Mouse (Mus musculus) hindbrain, embryonic 13.5 days (tissue): Measurements from ENCODE around the gene Pfkp. TPM values are rescaled to one million over a fixed set of nuclear protein-coding genes. Genes with fewer than 3 reads are reported as not detected.

Experiments used
- ATAC-seq: fragments of 200-750 bp; cut with Nextera tagmentation; 2 replicates; pipeline ENCODE4 v1.8.0; 2017; ENCODE audit warnings: moderate TSS enrichment; ENCODE audit not compliant: low FRiP score
- H3K27ac ChIP-seq: fragments of 300-500 bp; sonication (generic); 2 replicates; pipeline ENCODE4 v1.5.1; 2015; ENCODE audit warnings: inconsistent platforms, mild to moderate bottlenecking, moderate library complexity
- H3K27me3 ChIP-seq: fragments of 300-500 bp; sonication (generic); 2 replicates; pipeline ENCODE4 v1.6.1; 2015; ENCODE audit warnings: mild to moderate bottlenecking, inconsistent platforms
- H3K36me3 ChIP-seq: fragments of 300-500 bp; sonication (generic); 2 replicates; pipeline ENCODE4 v1.6.1; 2015; ENCODE audit warnings: mild to moderate bottlenecking, inconsistent platforms
- H3K4me1 ChIP-seq: fragments of 300-500 bp; sonication (generic); replicated peaks from 2 replicates; pipeline ENCODE4 v1.6.1; 2015; ENCODE audit warnings: inconsistent platforms
- H3K4me2 ChIP-seq: fragments of 300-500 bp; sonication (generic); 2 replicates; pipeline ENCODE4 v1.6.1; 2015; ENCODE audit warnings: inconsistent platforms, mild to moderate bottlenecking, moderate library complexity
- H3K4me3 ChIP-seq: fragments of 300-500 bp; sonication (generic); 2 replicates; pipeline ENCODE4 v1.5.1; 2015; ENCODE audit warnings: mild to moderate bottlenecking, inconsistent platforms
- H3K9ac ChIP-seq: fragments of 300-500 bp; sonication (generic); 2 replicates; pipeline ENCODE4 v1.6.1; 2015; ENCODE audit warnings: mild to moderate bottlenecking, inconsistent platforms
- H3K9me3 ChIP-seq: fragments of 300-500 bp; sonication (generic); 2 replicates; pipeline ENCODE4 v1.6.1; 2016; ENCODE audit warnings: inconsistent platforms
- WGBS: fragments of 180-500 bp; shearing (Covaris S2); methylation state at CpG from one replicate; pipeline ENCODE4 v1.1.7; 2015; 5-methylcytosine and 5-hydroxymethylcytosine counted together
- polyA plus RNA-seq: library from polyadenylated mRNA; unstranded; fragments of >200 nt; fragmentation: Nextera tagmentation; extraction: Ambion mirVana; gene quantifications from 2 replicates; pipeline ENCODE4 v1.2.1, GENCODE M21; 2015

Pfkp gene
- polyA plus RNA-seq, 1 experiment from 2014 or later: 213 TPM

DNA sequence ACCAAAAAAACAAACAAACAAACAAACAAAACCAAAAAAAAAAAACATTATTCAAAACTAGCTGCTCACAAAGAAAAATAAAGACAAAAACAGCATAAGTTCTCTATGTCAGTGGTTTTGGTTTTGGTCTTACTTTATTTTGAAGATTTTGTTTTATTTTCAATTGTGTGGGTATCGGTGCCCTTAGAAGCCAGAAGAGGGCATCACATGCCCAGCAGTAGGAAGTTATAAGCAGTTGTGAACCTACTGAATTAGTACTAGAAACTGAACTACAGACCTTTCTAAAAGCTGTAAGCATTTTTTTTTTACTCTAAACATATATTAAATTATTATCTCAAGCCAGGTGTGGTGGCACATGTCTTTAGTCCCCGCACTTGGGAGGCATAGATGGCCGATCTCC, 21.2 kb downstream of the Pfkp start:
- 98% methylated on average over 3 of the region's 3 CpGs for WGBS
- ATAC-seq: no peak

DNA sequence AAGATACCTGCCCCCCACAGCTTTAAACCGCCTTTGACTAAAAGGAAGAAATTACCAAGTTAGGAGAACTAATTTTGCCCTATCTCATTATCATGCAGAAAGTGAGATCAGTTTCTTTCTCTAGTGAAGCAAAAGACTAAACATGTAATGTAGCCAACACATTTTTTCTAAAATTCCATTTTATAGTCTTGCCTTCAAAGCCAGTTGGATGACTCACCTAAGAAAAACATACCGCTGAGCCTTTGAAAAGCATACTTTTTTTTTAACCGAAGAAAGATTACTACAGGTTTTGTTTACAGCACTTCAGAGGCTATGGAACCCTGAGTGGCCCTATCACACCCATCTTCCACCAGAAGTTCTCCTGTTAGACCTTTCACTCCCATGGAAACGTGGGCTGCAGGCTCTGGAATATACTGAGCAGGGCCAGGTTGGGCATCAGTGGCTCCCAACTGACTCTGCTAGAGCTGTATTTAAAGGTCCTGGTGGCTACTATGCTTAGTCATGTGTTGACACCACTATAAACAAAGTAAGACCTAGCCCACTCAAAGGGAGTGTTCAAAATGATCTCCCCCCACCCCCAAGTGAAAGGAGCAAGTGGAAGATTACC, 22.0 kb downstream of the Pfkp start:
- WGBS: 70% methylated on average over 4 of the region's 4 CpGs
- Histone ChIP-seq H3K4me2 (no peak overlapping the region), H3K4me3 (no peak overlapping the region), H3K9ac (no peak overlapping the region), H3K4me1 (no peaks in the 10 kb centered on the region), H3K27ac (no peak overlapping the region; the same call in 1 of the 2 replicates), H3K27me3 (no peaks in the 10 kb centered on the region), H3K9me3 (no peaks in the 10 kb centered on the region), H3K36me3 (peaks cover 7% of the 10 kb centered on the region)
- ATAC-seq: no peak

More for the DNA sequence above, 21.2 kb downstream of the Pfkp start:
- Histone ChIP-seq H3K36me3 (no peaks in the 10 kb centered on the region), H3K9ac (no peak overlapping the region), H3K27ac (no peak overlapping the region), H3K4me1 (peaks cover 5% of the 10 kb centered on the region; the same call in 1 of the 2 replicates), H3K4me3 (no peak overlapping the region), H3K9me3 (no peaks in the 10 kb centered on the region), H3K4me2 (no peak overlapping the region), H3K27me3 (no peaks in the 10 kb centered on the region)

DNA sequence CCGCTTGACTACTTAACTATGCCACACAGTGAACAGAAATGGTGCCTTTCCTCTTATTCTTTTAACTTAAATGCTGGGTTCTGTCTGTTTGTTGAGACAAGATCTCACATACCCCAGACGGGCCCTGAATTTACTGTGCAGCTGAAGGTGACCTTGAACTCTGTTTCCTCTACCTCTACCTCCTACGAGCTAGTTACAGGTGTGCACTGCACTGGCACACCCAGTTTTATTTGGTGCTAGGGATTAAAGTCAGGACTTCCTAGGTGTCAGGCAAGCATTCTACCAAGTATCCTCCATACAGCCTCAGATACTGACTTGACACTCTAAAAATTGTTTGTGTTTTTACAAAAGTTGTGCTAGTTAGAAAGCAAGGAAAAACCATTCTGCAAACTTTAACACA, 22.6 kb downstream of the Pfkp start:
- Histone ChIP-seq H3K27me3 (no peaks in the 10 kb centered on the region), H3K9ac (no peak overlapping the region), H3K4me3 (no peak overlapping the region), H3K9me3 (no peaks in the 10 kb centered on the region), H3K27ac (no peak overlapping the region), H3K36me3 (peaks cover 11% of the 10 kb centered on the region), H3K4me2 (no peak overlapping the region), H3K4me1 (no peaks in the 10 kb centered on the region)
- 83% methylated on average over 3 of the region's 3 CpGs for WGBS
- no peak for ATAC-seq

DNA sequence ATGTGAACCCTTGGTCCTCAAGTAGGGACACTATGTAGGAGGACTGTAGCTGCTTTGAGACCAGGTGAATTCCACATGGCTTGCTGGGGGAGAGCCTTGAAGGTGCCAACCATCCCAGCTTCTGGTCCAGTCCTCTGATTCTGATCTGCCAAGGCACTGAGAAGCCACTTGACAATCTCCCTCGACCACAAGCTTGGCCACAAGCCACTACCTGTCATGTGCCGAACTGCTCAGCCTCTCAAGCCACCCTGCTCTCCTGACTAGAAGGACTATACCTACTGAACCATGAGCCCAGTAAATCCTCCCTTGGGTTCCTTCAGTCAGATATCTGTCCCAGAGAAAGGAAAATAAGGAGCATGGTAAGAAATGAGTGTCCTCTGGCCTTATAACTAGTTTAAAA, 24.0 kb downstream of the Pfkp start:
- peaks cover 21% of the 10 kb centered on the region for H3K36me3 ChIP-seq
- H3K4me3 ChIP-seq: no peak overlapping the region
- no peak overlapping the region for H3K9ac ChIP-seq
- no peak for ATAC-seq
- H3K4me1 ChIP-seq: no peaks in the 10 kb centered on the region
- H3K4me2 ChIP-seq: no peak overlapping the region
- H3K9me3 ChIP-seq: no peaks in the 10 kb centered on the region
- 84% methylated on average over 2 of the region's 2 CpGs for WGBS
- H3K27me3 ChIP-seq: no peaks in the 10 kb centered on the region
- no peak overlapping the region for H3K27ac ChIP-seq

DNA sequence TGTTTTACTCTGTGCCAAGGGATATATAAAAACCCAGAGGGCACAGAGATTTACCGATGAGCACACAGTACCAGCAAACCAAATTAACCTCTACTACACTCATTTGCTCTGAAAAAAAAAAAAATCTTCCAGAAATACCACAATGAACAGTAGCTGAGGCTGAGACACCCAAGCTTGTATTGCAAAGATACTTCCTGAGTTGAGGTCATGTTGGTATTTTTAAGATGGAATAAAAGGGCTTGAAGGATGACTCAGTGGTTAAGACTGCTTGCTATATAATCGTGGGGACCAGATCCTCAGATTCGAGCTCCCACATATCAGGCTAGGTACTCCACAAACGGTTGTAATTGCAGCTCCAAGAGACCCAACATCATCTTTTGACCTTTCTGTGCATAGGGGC, 24.5 kb downstream of the Pfkp start:
- Histone ChIP-seq H3K36me3 (peaks cover 25% of the 10 kb centered on the region), H3K27me3 (no peaks in the 10 kb centered on the region), H3K4me2 (no peak overlapping the region), H3K4me3 (no peak overlapping the region), H3K9ac (no peak overlapping the region), H3K9me3 (no peaks in the 10 kb centered on the region), H3K4me1 (no peaks in the 10 kb centered on the region), H3K27ac (no peak overlapping the region)
- no peak for ATAC-seq
- 86% methylated on average over 4 of the region's 4 CpGs for WGBS

DNA sequence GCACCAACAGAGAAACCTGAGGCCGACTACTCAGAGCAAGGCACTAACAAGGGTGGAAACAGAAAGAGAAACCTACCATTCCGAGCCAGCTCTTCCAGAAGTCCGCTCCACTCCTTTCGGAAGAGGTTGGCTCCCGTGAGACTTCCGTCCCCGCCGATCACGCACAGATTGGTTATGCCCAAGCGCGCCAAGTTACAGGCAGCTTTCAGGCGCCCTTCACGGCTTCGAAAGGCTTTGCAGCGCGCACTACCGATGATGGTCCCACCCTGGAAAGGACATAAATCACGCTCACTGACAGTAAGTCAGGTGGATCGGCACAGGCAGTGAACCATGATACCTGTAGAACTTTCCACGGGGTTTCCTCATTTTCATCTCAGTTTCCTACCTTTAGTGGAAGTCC, 26.7 kb downstream of the Pfkp start:
- Histone ChIP-seq H3K4me1 (no peaks in the 10 kb centered on the region), H3K4me2 (no peak overlapping the region), H3K4me3 (no peak overlapping the region), H3K36me3 (peaks cover 35% of the 10 kb centered on the region), H3K27me3 (no peaks in the 10 kb centered on the region), H3K9ac (no peak overlapping the region), H3K9me3 (no peaks in the 10 kb centered on the region), H3K27ac (no peak overlapping the region)
- no peak for ATAC-seq
- WGBS: 96% methylated on average over 20 of the region's 20 CpGs

DNA sequence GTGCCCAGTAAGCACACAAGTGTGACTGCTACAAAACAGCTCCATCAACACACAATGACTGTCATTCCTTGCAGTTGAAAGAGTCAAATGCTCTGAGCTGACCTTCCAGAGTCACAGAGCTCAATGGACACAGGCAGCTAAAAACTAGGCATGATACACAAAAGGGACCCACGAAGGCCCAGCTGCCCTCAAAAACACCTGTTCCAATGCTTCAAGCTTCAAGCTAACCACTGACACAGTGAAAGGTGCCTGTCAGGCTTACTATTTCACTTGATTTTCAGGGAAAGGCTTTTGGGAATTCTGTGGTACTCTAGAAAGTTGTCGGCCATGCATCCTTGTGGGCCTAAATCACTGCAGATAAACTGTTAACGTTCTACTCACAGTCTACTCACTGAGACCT, 28.3 kb downstream of the Pfkp start:
- Histone ChIP-seq H3K27ac (no peak overlapping the region), H3K9ac (no peak overlapping the region), H3K4me2 (no peak overlapping the region), H3K4me3 (no peak overlapping the region), H3K9me3 (no peaks in the 10 kb centered on the region), H3K36me3 (peaks cover 44% of the 10 kb centered on the region), H3K27me3 (no peaks in the 10 kb centered on the region), H3K4me1 (no peaks in the 10 kb centered on the region)
- 79% methylated on average over 3 of the region's 3 CpGs for WGBS
- ATAC-seq: no peak

DNA sequence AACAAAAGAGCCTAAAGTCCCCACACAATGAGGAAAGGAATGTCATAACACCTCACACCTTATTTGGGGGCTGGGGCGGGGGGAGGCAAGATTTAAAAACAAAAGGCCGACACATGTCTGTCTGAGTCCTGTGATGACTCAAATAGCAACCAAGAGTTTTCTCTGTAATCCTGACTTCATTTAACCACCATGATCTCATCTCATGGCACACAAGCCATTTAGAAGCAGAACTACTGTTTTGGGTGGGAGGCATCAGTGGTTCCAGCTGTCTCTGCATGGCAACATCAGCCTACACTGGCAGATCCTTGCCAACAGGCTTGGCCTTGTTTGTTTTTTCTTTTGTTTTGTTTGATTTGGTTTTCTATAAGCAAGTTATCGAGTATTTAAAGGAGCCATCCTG, 29.9 kb downstream of the Pfkp start:
- no peaks in the 10 kb centered on the region for H3K4me1 ChIP-seq
- peaks cover 49% of the 10 kb centered on the region for H3K36me3 ChIP-seq
- no peak overlapping the region for H3K27ac ChIP-seq
- no peak overlapping the region for H3K9ac ChIP-seq
- H3K4me2 ChIP-seq: no peak overlapping the region
- no peak overlapping the region for H3K4me3 ChIP-seq
- ATAC-seq: no peak
- H3K27me3 ChIP-seq: no peaks in the 10 kb centered on the region
- no peaks in the 10 kb centered on the region for H3K9me3 ChIP-seq
- 95% methylated on average over 3 of the region's 3 CpGs for WGBS

DNA sequence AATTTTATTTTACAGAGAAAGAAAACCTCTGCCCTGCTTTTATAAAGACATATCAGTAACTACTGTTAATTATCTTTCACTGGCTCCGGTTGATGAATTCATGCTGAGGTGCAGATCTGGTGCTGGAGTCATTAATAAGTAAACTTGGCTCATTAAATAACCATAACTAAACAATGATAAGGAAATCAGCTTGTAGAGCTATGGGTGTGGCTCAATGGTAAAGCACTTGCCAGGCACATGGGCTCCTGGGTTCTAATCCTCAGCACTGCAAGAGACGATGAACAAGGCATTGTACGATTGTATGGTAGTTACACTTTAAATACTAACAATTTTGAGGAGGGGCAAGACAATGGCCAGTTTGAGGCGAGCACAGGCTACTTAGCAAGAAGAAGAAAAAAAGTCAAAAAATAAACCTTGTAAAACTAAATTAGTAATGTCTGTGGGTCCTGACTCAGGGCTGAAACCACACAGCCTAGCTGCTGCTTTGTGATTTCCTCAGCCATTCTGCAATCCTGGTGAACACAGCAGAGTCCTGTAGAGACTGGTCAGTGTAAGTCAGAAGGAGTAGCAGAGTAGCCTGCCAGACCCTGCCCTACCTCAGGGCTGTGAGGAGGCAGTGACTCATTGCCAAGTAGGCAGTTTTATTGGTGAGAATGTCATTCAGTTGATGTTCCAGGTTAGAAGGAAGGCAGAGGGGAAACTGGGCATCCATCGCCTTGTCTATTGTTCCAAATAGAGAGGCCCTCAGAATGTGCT, 34.7 kb downstream of the Pfkp start:
- no peak for ATAC-seq
- 91% methylated on average over 5 of the region's 5 CpGs for WGBS
- H3K4me2 ChIP-seq: no peak overlapping the region
- no peaks in the 10 kb centered on the region for H3K27me3 ChIP-seq
- H3K9me3 ChIP-seq: no peaks in the 10 kb centered on the region
- no peak overlapping the region for H3K9ac ChIP-seq
- H3K4me3 ChIP-seq: no peak overlapping the region
- no peak overlapping the region for H3K27ac ChIP-seq
- H3K4me1 ChIP-seq: no peaks in the 10 kb centered on the region
- peaks cover 22% of the 10 kb centered on the region for H3K36me3 ChIP-seq

DNA sequence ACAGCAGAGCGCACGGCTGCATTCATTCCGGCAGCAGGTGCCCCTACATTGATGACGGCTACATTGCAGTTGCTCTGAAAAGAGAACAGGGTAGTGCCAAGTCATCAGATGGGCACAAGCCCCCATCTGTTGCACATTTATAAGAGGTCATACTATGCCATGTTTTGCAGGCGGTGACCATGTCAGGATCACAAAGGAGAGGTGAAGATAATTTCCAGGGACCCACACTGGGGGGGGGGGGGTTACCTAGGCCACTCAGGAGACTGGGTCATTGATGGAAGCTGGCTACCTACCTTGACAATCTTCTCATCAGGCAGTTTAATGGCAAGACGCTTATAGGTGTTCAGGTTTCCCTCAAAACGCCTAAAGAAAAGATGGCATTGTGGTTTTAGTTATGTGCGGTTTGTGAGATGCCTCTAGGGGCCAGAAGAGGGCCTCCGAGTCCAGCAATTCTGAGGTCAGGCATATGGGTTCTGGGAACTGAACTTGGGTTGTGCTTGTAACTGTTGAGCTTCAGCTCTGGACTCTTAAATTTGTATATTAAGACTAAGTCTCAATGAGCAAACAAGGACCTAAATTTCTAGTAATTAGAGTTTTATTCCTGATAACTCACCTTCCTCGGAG, 45.7 kb downstream of the Pfkp start:
- no peak overlapping the region for H3K4me3 ChIP-seq
- no peak overlapping the region for H3K9ac ChIP-seq
- WGBS: 88% methylated on average over 10 of the region's 10 CpGs
- no peak for ATAC-seq
- H3K4me2 ChIP-seq: no peak overlapping the region
- H3K36me3 ChIP-seq: peaks cover 28% of the 10 kb centered on the region
- no peak overlapping the region for H3K27ac ChIP-seq
- no peaks in the 10 kb centered on the region for H3K4me1 ChIP-seq
- no peaks in the 10 kb centered on the region for H3K27me3 ChIP-seq
- H3K9me3 ChIP-seq: no peaks in the 10 kb centered on the region

DNA sequence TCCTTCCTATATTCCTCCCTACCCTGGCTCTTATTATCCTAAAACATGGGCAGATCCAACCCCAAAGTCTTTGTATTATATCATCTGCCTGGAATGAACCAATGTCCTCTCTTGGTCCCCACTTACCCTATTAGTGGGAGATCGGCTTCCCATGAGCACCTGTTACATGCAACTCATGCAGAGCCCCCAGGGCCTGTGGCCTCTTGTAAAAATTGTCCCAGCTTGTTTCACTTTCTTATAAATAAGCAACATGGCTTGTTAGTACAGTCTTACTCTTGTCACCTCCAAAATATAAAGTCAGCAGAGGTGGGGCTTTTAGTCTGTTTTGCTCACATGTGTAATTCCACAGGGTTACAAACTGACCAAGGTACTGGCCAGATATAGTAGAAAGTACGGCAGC, 46.9 kb downstream of the Pfkp start:
- H3K4me1 ChIP-seq: no peaks in the 10 kb centered on the region
- H3K27ac ChIP-seq: no peak overlapping the region
- peaks cover 32% of the 10 kb centered on the region for H3K36me3 ChIP-seq
- H3K4me3 ChIP-seq: no peak overlapping the region
- no peak overlapping the region for H3K4me2 ChIP-seq
- H3K9me3 ChIP-seq: no peaks in the 10 kb centered on the region
- 90% methylated on average over 2 of the region's 2 CpGs for WGBS
- no peaks in the 10 kb centered on the region for H3K27me3 ChIP-seq
- no peak for ATAC-seq
- no peak overlapping the region for H3K9ac ChIP-seq

DNA sequence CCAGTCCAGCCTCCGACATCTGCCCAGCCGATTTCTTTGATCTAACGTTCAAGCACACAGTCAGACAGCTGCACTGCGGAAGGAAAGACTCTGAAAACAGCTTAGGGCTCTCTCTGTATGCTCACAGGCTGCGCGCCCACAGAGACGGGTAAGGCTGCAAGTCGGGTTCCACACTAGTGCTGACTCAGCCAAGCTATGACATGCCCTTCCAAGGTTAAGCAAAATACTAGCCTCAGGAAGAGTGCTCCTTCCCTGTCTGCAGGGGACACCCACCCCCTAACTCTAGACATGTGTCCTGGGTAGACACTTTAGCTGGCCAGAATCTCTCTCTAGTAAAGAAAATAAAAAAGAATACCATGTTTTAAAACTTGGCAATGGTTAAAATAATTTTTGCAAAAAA, 48.0 kb downstream of the Pfkp start:
- H3K4me3 ChIP-seq: no peak overlapping the region
- H3K9me3 ChIP-seq: no peaks in the 10 kb centered on the region
- H3K9ac ChIP-seq: no peak overlapping the region
- ATAC-seq: no peak
- peaks cover 32% of the 10 kb centered on the region for H3K36me3 ChIP-seq
- no peak overlapping the region for H3K27ac ChIP-seq
- no peaks in the 10 kb centered on the region for H3K4me1 ChIP-seq
- no peak overlapping the region for H3K4me2 ChIP-seq
- WGBS: 88% methylated on average over 8 of the region's 8 CpGs
- no peaks in the 10 kb centered on the region for H3K27me3 ChIP-seq

DNA sequence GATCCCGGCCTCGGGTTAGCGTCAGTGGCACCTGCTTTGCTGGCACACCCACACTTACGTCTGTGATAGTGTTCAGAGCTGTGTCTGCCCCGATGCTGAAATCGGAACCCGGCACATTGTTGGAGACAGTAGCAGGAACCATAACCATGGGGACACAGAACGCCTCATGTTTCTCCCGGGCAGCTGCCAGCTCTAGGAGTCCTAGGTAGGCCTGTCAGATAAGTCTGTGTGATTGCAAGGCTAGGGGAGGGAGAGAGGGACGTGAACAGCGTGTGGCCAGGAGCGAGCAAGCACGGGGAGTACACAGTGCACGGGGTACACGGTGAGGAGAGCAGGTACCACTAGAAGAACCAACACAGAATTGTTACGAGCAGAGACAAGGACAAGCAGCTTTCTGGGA, 50.8 kb downstream of the Pfkp start:
- H3K9me3 ChIP-seq: no peaks in the 10 kb centered on the region
- H3K9ac ChIP-seq: no peak overlapping the region
- H3K4me1 ChIP-seq: no peaks in the 10 kb centered on the region
- no peak overlapping the region for H3K27ac ChIP-seq
- 93% methylated on average over 16 of the region's 16 CpGs for WGBS
- H3K36me3 ChIP-seq: peaks cover 14% of the 10 kb centered on the region
- H3K27me3 ChIP-seq: no peaks in the 10 kb centered on the region
- ATAC-seq: no peak
- no peak overlapping the region for H3K4me3 ChIP-seq
- H3K4me2 ChIP-seq: no peak overlapping the region
